Mouse (Mus musculus) stomach, postnatal 0 days (tissue): ENCODE data around the gene Idh2. TPM values are rescaled to one million over a fixed set of nuclear protein-coding genes. Genes with fewer than 3 reads are reported as not detected.
"Not testable (repeated sequence)": the region's sequence is repeated elsewhere in the genome, so short reads cannot be mapped to it uniquely, and the experiment has no call there.

ENCODE experiments used
- ATAC-seq: fragments of 200-750 bp; cut with Nextera tagmentation; 2 replicates; pipeline ENCODE4 v1.8.0; 2017; ENCODE audit not compliant: low FRiP score, low TSS enrichment
- DNase-seq: peaks from one replicate; pipeline ENCODE4 v3.0.0-alpha.2; 2016; ENCODE audit warnings: low spot score
- H3K27ac ChIP-seq: fragments of 300-500 bp; sonication (generic); replicated peaks from 2 replicates; pipeline ENCODE4 v1.5.1; 2014; ENCODE audit warnings: mild to moderate bottlenecking, control low read depth
- H3K27me3 ChIP-seq: fragments of 300-500 bp; sonication (generic); 2 replicates; pipeline ENCODE4 v1.6.1; 2014; ENCODE audit warnings: low read length; ENCODE audit not compliant: control insufficient read depth, insufficient read depth
- H3K36me3 ChIP-seq: fragments of 300-500 bp; sonication (generic); 2 replicates; pipeline ENCODE4 v1.6.1; 2014; ENCODE audit warnings: low read length, mixed read lengths; ENCODE audit not compliant: control insufficient read depth, insufficient read depth
- H3K4me1 ChIP-seq: fragments of 300-500 bp; sonication (generic); replicated peaks from 2 replicates; pipeline ENCODE4 v1.6.1; 2014; ENCODE audit warnings: antibody characterized with exemption; ENCODE audit not compliant: control insufficient read depth, insufficient read depth
- H3K4me2 ChIP-seq: fragments of 300-500 bp; sonication (generic); replicated peaks from 2 replicates; pipeline ENCODE4 v1.6.1; 2014; ENCODE audit warnings: low read depth, mild to moderate bottlenecking, control low read depth, moderate library complexity
- H3K4me3 ChIP-seq: fragments of 300-500 bp; sonication (generic); 2 replicates; pipeline ENCODE4 v1.5.1; 2014; ENCODE audit warnings: low read depth, low read length, control low read depth
- H3K9ac ChIP-seq: fragments of 300-500 bp; sonication (generic); 2 replicates; pipeline ENCODE4 v1.6.1; 2014; ENCODE audit warnings: mild to moderate bottlenecking, low read length, control low read depth, mixed read lengths
- H3K9me3 ChIP-seq: fragments of 300-500 bp; sonication (generic); 2 replicates; pipeline ENCODE4 v1.6.1; 2016; ENCODE audit warnings: low read length; ENCODE audit not compliant: control insufficient read depth
- CTCF ChIP-seq: IDR thresholded peaks from 2 replicates; pipeline ENCODE4 v1.5.1; 2016; ENCODE audit warnings: antibody characterized with exemption, low read depth, mild to moderate bottlenecking, moderate library complexity
- EP300 ChIP-seq: optimal IDR thresholded peaks from 2 replicates; pipeline ENCODE3; 2016; ENCODE audit warnings: antibody characterized with exemption
- WGBS: fragments of 180-500 bp; shearing (Covaris S2); extraction: QIAGEN DNeasy Blood & Tissue Kit; methylation state at CpG from one replicate; pipeline ENCODE4 v1.1.7; 2014; 5-methylcytosine and 5-hydroxymethylcytosine counted together
- polyA plus RNA-seq: library from polyadenylated mRNA; unstranded; fragments of >200 nt; fragmentation: Nextera tagmentation; extraction: Ambion mirVana; gene quantifications from 2 replicates; pipeline ENCODE4 v1.2.1, GENCODE M21; 2015

Idh2 gene
- polyA plus RNA-seq, 1 experiment from 2014 or later: 288 TPM

DNA sequence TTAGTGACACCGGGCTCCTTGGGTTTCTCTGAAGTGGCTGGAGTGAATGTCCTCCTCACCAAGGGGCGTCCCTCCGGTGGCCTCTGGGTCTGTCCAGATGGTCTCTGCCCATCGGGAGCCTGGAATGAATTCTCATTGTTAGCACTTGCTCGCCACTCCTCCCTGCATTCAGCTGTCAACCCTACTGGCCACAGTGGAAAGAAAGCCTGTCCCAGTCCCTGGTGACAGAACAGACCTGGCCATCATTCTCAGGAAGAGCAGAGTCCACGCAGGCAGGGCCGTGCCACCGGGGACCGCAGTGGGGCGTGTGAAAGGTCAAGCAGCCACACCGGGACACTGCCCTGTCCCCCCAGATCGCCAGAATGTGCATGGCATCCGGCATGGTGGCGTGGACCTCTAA lies 57.4 kb downstream of the Idh2 start:
- 48% methylated on average over 14 of the region's 14 CpGs for WGBS
- Histone ChIP-seq H3K27ac (peak overlapping the region; percentile 94), H3K36me3 (no peaks in the 10 kb centered on the region), H3K4me2 (no peak overlapping the region; the same call in 1 of the 2 replicates), H3K4me3 (no peak overlapping the region), H3K27me3 (no peaks in the 10 kb centered on the region), H3K9ac (no peak overlapping the region), H3K9me3 (no peaks in the 10 kb centered on the region), H3K4me1 (peaks cover 12% of the 10 kb centered on the region)
- peak; percentile 43 for DNase-seq
- TF ChIP-seq CTCF (no peak), EP300 (no peak)
- no peak for ATAC-seq

DNA sequence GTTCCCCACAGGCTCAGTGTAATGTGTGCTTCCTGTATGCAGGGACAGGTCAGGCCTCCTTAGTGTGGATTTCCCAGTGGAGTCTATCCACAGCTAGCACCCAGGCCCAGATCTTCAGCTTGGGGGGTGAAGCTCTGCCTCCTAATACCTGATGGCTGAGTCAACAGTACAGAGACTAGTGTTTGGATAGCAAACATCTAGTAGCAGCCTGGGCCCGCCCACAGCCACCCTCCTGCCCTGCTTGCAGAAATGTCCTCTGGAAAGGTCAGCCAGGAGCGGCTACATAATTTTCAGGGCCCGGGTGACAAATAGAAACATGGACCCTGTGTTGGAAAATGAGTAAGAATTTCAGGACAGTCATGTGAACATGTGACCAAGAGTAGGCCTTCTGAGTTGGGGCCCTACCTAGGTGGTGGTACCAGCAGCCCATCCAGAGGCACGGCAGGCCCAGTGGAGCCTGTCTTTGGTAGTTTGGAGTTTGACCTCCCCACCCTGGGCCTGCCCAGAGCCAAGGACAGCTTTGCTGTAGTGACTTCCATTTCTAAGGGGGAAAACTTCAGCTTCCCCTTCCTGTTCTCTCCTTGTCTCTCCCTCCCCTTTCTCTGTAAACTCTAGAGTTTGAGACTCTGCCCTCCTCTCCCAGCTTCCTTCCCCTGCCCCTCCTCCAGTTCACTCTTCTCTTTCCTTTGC lies 58.0 kb downstream of the Idh2 start:
- DNase-seq (peak; percentile 89), ATAC-seq (peak; percentile 79)
- Histone ChIP-seq H3K27ac (peak overlapping the region; percentile 94), H3K27me3 (no peaks in the 10 kb centered on the region), H3K4me3 (no peak overlapping the region), H3K4me1 (peaks cover 17% of the 10 kb centered on the region), H3K9me3 (no peaks in the 10 kb centered on the region), H3K4me2 (no peak overlapping the region; the same call in 1 of the 2 replicates), H3K36me3 (no peaks in the 10 kb centered on the region), H3K9ac (peak overlapping the region; percentile 23; the same call in 1 of the 2 replicates)
- WGBS: 51% methylated on average over 4 of the region's 4 CpGs
- TF ChIP-seq EP300: no peak
- no peak for TF ChIP-seq CTCF

DNA sequence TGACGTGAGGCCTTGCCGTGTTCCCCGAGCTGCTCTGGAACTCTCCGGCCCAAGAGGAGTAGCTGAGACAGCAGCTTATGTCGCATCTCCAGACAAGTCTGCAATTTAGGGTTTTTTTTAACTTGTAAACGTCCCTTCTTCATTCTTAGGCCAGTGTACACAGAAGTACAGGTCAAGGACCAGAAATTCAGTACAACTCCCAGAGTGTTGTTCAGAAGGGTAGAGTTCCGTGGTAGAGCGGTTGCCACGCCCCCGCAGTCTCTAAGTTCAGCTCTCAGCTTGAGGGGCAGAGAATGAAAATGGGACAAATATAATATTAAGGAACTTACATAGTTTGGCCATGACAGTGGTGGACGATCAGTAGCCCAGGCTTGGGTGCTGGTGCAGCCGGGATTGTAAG lies 59.4 kb downstream of the Idh2 start:
- 59% methylated on average over 12 of the region's 12 CpGs for WGBS
- no peak for DNase-seq
- H3K4me1 ChIP-seq: peaks cover 19% of the 10 kb centered on the region
- no peak for TF ChIP-seq EP300
- TF ChIP-seq CTCF: no peak
- H3K9ac ChIP-seq: no peak overlapping the region
- H3K4me3 ChIP-seq: no peak overlapping the region
- no peak overlapping the region for H3K27ac ChIP-seq
- no peaks in the 10 kb centered on the region for H3K36me3 ChIP-seq
- no peaks in the 10 kb centered on the region for H3K27me3 ChIP-seq
- no peak for ATAC-seq
- H3K4me2 ChIP-seq: no peak overlapping the region
- no peaks in the 10 kb centered on the region for H3K9me3 ChIP-seq

DNA sequence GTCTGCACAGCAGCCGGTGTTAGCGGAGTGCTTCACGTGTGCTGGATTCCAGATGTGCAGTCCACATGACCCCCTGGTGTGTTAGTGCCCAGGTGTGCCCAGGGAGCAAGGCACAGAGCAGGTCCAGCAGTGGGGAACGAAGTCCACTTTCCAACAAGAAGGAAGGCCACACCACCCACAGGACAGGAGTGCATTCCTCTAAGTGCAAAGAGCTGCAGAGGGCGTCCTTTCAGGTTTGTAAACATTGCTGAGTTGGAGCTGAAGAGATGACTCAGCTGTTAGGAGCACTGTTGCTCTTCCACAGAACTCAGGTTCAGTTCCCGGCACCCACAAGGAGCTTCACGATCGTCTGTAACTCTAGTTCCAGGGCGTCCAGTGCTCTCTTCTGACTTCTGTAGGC lies 62.0 kb downstream of the Idh2 start:
- TF ChIP-seq EP300: no peak
- TF ChIP-seq CTCF: peak; percentile 32; the same call in 1 of the 2 replicates
- peak; percentile 36 for ATAC-seq

DNA sequence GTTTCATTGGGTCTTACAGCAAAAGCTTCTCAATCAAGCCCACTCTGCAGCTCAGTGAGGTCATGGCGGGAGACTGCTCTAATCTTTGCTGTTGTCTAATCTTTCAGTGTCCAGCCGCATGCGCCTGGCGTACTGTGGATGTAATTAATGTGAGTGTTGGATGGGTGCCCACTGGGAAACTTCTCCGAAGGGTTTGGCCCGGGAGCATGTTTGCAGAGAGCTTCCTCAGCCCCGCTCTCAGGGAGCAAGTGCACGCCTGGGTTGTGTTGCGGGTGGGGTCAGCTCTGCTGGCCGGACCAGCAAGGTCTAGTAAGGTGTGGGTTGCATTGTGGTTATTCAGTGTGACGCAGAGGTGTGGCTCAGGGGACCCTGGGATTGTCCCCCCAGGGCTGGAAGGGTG lies 62.9 kb downstream of the Idh2 start:
- Histone ChIP-seq H3K27ac (peak overlapping the region; percentile 69), H3K4me2 (peak overlapping the region; percentile 24), H3K27me3 (no peaks in the 10 kb centered on the region), H3K9ac (no peak overlapping the region), H3K4me1 (peaks cover 12% of the 10 kb centered on the region), H3K36me3 (no peaks in the 10 kb centered on the region), H3K4me3 (no peak overlapping the region), H3K9me3 (no peaks in the 10 kb centered on the region)
- DNase-seq (peak; percentile 79), ATAC-seq (peak; percentile 15)
- WGBS: 5% methylated on average over 11 of the region's 11 CpGs
- no peak for TF ChIP-seq CTCF
- TF ChIP-seq EP300: no peak

More for the DNA sequence above, 62.0 kb downstream of the Idh2 start:
- peaks cover 12% of the 10 kb centered on the region for H3K4me1 ChIP-seq
- peak overlapping the region; percentile 24; the same call in 1 of the 2 replicates for H3K27ac ChIP-seq
- no peak overlapping the region for H3K4me3 ChIP-seq
- no peaks in the 10 kb centered on the region for H3K9me3 ChIP-seq
- no peak overlapping the region for H3K9ac ChIP-seq
- no peak for DNase-seq
- no peaks in the 10 kb centered on the region for H3K27me3 ChIP-seq
- 81% methylated on average over 9 of the region's 9 CpGs for WGBS
- no peaks in the 10 kb centered on the region for H3K36me3 ChIP-seq
- H3K4me2 ChIP-seq: no peak overlapping the region

DNA sequence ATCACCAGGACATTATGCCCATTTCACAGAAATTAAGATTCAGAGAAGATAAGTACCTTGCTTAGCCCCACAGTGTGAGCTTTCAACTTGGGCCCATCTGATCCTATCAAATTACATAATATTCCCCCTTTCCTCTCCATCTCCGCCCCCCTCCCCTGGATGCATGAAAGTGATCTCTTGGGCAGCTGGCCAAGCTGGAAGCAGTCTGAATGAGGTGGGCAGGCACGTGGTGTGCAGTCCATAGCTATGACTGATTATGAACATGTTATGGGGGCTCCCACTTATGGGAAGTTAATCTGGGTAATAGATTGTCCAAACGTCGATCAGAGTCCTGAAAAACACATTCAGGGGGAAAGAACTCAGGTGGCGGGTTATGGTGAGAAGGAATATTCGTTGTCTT lies 63.4 kb downstream of the Idh2 start:
- WGBS: 31% methylated on average over 6 of the region's 6 CpGs

DNA sequence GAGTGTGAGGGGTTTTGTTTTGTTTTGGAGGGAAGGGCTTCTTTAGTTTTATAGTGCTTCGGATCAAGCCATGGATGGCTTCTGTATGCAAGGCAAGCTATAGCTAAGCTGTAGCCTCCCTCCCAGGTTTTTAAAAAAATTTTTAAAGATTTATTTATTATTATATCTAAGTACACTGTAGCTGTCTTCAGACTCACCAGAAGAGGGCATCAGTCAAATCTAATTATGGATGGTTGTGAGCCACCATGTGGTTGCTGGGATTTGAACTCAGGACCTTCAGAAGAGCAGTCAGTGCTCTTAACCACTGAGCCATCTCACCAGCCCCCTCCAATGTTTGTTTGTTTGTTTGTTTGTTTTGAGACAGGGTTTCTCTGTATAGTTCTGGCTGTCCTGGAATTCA lies 64.8 kb downstream of the Idh2 start:
- DNase-seq, H3K27ac ChIP-seq, H3K4me2 ChIP-seq, H3K27me3 ChIP-seq, H3K4me1 ChIP-seq, H3K4me3 ChIP-seq, H3K9ac ChIP-seq, H3K9me3 ChIP-seq, H3K36me3 ChIP-seq, ATAC-seq: not testable (repeated sequence)
- 86% methylated on average over 1 of the region's 1 CpGs for WGBS

More for the DNA sequence above, 63.4 kb downstream of the Idh2 start:
- no peaks in the 10 kb centered on the region for H3K27me3 ChIP-seq
- H3K4me3 ChIP-seq: no peak overlapping the region
- TF ChIP-seq CTCF: no peak
- TF ChIP-seq EP300: no peak
- H3K36me3 ChIP-seq: no peaks in the 10 kb centered on the region
- H3K27ac ChIP-seq: peak overlapping the region; percentile 69; the same call in 1 of the 2 replicates
- no peak for ATAC-seq
- no peaks in the 10 kb centered on the region for H3K9me3 ChIP-seq
- H3K4me2 ChIP-seq: no peak overlapping the region; the same call in 1 of the 2 replicates
- no peak for DNase-seq
- no peak overlapping the region for H3K9ac ChIP-seq
- H3K4me1 ChIP-seq: peaks cover 11% of the 10 kb centered on the region
